Mouse (Mus musculus): ENCODE measurements around the gene Tmem115.
A peak's percentile ranks its signal among the peaks of the same experiment; 100 is the strongest.

Gene Tmem115

DNA sequence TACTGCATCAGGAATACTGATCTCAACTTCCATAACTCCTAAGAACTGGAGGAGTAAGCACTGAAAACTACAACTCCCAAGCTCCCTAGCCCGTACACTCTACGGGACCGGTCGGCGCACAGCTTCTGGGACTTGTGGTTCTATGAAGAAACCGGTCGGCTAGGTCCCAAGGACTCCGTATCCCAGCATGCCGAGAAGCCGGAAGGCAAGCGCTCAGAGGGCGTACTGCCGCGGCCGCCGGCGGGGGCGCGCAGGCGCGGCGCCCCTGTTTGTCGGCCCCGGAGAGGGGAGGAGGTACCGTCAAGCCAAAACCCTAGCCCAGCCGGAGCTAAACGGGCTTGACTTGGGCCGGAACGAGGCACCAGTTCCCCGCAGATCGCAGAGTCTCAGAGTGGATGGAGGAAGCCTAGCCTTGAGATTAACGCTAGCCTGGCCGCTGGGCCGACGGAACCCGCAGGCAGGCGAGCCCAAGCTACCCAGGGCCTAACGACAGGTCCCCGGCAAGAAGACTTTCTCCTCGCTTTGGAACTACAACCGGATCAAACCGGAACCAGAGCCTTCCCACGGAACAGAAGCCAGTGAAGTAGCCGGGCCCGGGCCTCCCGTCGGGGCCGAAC is at the start of gene Tmem115:
Gene Tmem115 (plus strand): TSS at position 155 of the 617 bp plus-strand sequence.
- DNase-seq, result peak; percentile 98

- no peak for DNase-seq
Measured at GRCm38 (mm10) chr9:107484302-107484701, 49.4 kb upstream of the Tmem115 start.

GRCm38 (mm10) chr9:107484766-107485165 is 49.0 kb upstream of the Tmem115 start:
- DNase-seq, result no peak

- DNase-seq, result no peak
Measured at GRCm38 (mm10) chr9:107486086-107486485, 47.7 kb upstream of the Tmem115 start.

DNA sequence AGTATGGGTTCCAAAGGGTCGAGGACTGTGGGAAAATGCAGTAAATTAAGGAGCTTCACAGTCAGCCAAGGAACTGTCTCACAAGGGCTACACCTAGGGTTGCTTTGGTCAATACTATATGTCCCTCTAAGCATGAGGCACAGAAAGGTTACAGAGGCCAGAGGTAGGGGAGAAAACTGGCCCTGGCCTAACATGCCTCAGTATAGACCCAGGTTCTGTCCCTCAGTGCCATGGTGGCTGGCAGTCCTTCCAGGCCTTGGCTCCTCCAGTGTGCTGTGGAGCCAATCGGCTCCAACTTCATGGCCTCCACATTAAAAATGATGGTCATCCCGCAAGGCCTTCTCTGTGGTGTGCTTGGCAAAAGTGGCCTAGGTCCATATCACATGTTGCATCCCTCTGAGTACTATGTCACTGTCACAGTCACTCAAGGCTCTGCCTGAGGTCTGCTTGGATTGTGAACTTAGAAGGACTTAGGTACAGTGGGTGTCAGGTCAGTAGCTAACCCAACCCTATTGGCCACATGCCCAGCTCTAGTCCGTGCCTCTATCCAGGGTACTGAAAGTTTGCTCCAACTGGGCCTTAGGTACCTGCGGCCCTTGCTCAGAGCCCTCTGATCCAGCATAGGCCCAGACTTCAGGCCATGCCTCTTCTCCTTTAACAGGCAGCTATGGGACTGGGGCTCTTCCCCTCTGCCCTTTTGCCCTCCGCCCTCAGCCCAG is 47.1 kb upstream of the Tmem115 start:
- DNase-seq, result peak; percentile 71

DNA sequence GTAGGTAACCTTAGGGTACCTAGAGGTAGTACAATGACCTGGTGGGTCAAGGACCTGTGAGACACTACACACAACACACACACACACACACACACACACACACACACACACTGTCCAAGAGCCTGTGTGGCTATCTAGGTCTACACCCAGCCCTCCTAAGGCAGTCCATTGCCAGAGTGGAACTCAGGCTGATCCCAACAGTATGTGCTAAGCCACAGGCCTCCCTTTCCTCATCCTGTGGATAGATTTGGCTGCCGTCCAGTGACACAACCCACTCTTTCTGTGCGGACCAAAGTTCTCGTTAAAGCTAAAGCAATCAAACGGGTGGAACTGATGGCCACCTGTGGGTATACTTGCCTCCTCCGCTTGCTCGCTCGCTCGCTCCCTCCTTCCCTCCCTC is 43.6 kb upstream of the Tmem115 start:
- no peak for DNase-seq

- no peak for DNase-seq
Measured at GRCm38 (mm10) chr9:107490625-107491024, 43.1 kb upstream of the Tmem115 start.

DNA sequence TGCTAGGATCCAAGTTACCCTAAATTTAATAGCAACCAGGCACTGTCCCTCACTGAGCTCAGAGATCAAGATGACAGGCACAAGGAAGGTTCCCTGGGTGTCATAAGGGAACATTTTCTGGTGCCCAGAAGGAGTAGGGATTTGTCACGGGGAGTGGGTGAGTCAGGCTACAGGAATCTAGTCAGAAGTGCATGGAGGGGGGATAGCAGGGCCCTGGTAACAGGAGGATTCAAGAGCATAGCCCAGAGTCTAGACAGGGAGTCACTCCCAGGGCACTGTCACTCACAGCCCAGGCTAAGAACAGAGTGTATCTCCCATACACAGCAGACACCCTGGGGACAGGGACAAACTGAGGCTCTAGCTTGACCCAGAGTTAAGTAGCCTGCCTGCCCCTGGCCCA is 40.2 kb upstream of the Tmem115 start:
- DNase-seq, result no peak

- no peak for DNase-seq
Measured at GRCm38 (mm10) chr9:107494238-107494637, 39.5 kb upstream of the Tmem115 start.

DNA sequence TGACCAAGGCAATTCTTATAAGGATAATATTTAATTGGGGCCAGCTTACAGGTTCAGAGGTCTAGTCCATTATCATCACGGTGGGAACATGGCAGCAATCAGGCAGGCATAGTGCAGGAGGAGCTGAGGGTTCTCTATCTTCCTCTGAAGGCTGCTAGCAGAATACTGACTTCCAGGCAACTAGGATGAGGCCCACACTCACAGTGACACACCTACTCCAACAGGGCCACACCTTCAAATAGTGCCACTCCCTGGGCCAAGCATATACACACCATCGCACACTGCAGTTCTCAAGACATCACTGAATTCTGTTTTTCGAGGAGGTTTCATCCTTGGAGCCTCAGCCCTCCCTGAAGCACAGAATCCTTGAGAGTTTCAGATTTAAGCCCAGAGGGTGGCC is 37.4 kb upstream of the Tmem115 start:
- no peak for DNase-seq

DNA sequence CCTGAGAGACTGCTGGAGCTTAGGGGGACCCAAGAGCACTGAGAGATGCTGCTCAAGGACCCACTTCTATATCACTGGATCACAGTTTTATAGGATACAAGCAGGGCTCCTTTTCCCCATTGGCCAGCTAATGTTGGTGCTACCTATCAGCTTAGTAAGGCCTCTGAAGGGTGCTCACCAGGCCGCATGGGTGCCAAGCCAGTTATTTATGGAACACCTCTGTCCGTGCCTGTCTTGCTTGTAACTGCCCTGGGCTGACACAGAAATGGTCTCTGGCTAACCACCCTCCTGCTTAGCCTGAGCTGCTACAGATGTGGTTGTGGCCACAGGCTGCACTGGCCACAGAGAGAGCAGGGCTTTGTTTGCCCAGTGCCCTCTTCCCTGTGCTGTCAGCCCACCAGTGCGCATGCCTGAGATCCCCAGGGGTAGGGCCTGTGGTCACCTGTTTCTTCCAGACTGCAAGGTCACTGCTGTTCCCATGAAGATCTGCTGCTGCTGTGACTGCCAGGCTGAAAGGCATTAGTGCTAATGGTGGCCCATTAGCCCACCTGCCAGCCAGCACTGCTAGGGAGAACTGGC is 32.9 kb upstream of the Tmem115 start:
- DNase-seq, result no peak

DNA sequence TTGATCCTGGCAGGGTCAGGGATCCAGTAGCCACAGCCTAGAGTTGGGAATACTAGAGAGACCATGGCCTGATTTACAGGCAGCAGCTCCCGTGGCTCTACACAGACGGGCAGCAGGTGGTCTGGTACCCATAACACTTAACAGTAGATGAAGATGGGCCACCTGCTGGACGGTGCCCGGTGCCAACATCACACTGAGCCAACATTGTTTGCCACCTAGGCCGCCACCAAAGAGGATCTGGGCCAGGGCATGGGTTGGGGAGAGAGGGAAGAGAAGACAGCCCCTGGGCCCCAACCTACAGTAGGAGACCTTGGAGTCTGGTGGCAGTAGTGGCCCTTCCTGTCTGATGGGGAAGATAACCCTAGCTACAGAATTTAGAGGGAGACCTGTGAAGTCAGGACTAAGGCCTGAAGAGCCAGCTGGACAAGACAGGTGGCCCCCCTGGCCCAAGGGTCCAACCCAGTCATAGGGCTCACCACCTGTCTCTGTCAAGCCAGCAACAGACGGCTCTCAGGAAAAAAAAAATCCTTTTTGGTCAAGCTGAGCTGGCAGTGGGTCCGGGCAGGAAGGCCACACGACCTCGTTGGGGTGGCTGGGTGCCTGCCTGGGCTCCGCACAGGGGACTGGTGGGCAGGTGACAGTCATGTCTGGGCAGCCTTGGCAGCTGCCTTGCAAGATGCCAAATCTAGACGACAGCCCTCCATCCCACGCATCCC is 31.5 kb upstream of the Tmem115 start:
- DNase-seq, result no peak

DNA sequence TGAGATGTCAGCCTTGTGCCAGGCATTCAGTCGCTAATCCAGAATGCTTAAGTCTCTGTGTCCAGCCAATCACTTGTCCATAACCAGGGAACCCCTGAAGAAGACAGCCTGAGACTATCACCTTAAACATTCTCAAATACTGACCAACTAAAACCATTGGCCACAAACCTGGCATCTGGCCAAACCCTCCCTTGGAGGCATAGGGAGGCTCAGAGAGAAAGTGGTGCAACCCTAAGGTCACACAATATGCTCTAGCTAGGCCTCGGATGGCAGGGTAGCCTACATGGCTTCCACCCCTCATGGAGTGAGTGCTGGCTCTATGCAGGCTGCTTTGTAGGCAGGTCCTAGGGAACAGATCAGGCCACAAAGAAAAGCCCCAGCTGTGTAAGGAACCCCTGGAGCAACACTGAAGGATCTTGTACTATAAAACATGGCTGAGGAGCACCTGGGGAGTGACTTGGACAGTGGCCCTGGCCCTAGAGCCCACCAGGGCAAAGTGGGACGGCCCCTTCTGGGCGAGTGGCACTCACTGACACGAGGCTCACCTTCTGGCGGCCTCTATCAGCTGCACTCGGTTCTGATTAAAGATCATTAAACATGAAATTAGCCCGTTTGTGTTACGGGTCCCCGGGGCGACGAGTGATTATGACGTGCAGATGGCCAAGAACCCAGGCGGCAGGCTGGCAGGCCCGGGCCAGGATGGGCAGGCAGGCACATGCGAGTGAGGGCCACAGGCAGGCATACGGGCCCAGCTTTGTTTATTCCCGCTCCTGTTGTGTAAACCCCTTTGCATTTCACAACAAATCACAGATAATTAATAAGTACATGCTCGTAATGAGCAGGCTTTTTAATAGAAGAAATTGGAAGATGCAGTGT is 28.8 kb upstream of the Tmem115 start:
- no peak for DNase-seq

- DNase-seq, result no peak
Measured at GRCm38 (mm10) chr9:107508266-107508665, 25.5 kb upstream of the Tmem115 start.

GRCm38 (mm10) chr9:107510384-107511100 is 23.2 kb upstream of the Tmem115 start:
- DNase-seq, result no peak

GRCm38 (mm10) chr9:107511436-107511835 is 22.3 kb upstream of the Tmem115 start:
- no peak for DNase-seq

- no peak for DNase-seq
Measured at GRCm38 (mm10) chr9:107512326-107512725, 21.4 kb upstream of the Tmem115 start.

- DNase-seq, result peak; percentile 87
Measured at GRCm38 (mm10) chr9:107514303-107514955, 19.3 kb upstream of the Tmem115 start.

DNA sequence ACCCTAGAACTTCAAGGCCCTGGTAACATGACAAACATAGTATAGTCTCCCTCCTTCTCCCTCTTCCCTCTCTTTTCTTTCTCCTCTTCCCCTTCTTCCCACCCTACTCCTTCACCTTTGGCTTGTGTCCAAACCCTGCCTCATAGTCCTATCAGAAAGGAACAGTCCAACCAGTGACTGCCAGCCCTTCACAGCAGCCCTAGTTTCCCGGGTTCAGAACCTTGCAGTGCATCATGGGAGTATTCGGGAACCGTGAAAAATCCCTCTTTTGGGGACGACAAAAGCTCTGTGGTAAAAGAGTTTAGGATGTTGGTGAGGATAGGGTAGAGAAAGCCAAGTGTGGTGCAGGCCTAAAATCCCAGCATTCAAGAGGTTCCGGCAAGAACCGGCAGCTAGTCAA is 13.4 kb upstream of the Tmem115 start:
- no peak for DNase-seq

GRCm38 (mm10) chr9:107521190-107521589 is 12.6 kb upstream of the Tmem115 start:
- DNase-seq, result no peak

- peak; percentile 46 for DNase-seq
Measured at GRCm38 (mm10) chr9:107521711-107522399, 11.9 kb upstream of the Tmem115 start.

Data from embryo, embryonic 11 days (tissue).